Mouse (Mus musculus): ENCODE measurements around the gene Grik1. TPM values are rescaled to one million over a fixed set of nuclear protein-coding genes. Genes with fewer than 3 reads are reported as not detected.
A peak's percentile ranks its signal among the peaks of the same experiment; 100 is the strongest.

The Grik1 gene
- polyA plus RNA-seq, 1 experiment = not detected

GRCm38 (mm10) chr16:88244658-88245057, 45.4 kb downstream of the Grik1 start:
- Histone ChIP-seq H3K27ac (ENCODE audit: insufficient read depth, low read depth, low read length) (no peak overlapping the region), H3K4me1 (ENCODE audit: control insufficient read depth, insufficient read depth, low read length) (no peaks in the 10 kb centered on the region), H3K4me3 (ENCODE audit: insufficient read depth, low read length) (no peak overlapping the region)
- no peak for TF ChIP-seq CTCF (IDR thresholded peaks at IDR 0.05; ENCODE audit: low read depth, low read length)
- no peak for TF ChIP-seq POLR2A (IDR thresholded peaks at IDR 0.05; ENCODE audit: borderline replicate concordance, low read depth, low read length)

DNA sequence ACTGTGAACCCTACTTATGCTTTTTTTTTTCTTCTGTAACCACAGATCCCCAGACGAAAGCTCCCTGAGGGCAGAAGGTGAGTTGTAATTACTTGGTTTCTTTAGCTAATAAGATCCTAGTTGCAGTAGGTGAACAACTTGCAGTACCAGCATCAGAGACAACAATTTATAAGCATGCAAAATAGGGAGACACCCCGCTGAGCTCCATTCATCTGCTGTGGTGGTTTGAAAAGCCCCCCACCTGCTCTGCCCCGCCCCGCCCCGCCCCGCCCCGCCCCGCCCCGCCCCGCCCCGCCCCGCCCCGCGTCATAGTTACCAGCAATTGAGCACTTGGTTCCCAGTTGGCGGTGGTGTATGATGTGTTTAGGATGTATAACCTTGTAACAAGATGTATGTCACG, 64.4 kb downstream of the Grik1 start:
- TF ChIP-seq CTCF (IDR thresholded peaks at IDR 0.05; ENCODE audit: low read depth, low read length) (no peak), POLR2A (IDR thresholded peaks at IDR 0.05; ENCODE audit: borderline replicate concordance, low read depth, low read length) (no peak)
- Histone ChIP-seq H3K27ac (ENCODE audit: insufficient read depth, low read depth, low read length) (no peak overlapping the region), H3K4me3 (ENCODE audit: insufficient read depth, low read length) (no peak overlapping the region), H3K4me1 (ENCODE audit: control insufficient read depth, insufficient read depth, low read length) (no peaks in the 10 kb centered on the region)

DNA sequence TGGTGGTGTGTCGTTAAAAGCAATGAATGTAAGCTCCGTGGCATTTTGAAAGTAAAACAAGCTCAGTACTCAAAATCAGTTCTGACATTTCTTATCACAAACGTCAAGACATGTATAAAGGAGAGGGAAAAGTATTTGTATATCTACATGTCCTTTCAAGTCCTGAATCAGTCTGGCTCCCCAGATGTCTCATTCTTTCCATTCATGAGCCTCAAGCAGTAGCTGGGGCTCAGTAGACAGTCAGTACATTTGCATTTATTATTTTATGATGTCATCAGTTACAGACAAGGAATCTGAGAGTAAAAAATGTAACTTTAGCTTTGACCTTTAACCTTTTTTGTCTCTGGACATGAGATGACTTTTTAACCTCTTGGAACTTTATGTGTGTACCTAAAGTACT, 68.1 kb downstream of the Grik1 start:
- no peaks in the 10 kb centered on the region for H3K4me1 ChIP-seq (ENCODE audit: control insufficient read depth, insufficient read depth, low read length)
- H3K27ac ChIP-seq (ENCODE audit: insufficient read depth, low read depth, low read length) = no peak overlapping the region
- TF ChIP-seq POLR2A (IDR thresholded peaks at IDR 0.05; ENCODE audit: borderline replicate concordance, low read depth, low read length) (no peak), CTCF (IDR thresholded peaks at IDR 0.05; ENCODE audit: low read depth, low read length) (no peak)
- no peak overlapping the region for H3K4me3 ChIP-seq (ENCODE audit: insufficient read depth, low read length)

DNA sequence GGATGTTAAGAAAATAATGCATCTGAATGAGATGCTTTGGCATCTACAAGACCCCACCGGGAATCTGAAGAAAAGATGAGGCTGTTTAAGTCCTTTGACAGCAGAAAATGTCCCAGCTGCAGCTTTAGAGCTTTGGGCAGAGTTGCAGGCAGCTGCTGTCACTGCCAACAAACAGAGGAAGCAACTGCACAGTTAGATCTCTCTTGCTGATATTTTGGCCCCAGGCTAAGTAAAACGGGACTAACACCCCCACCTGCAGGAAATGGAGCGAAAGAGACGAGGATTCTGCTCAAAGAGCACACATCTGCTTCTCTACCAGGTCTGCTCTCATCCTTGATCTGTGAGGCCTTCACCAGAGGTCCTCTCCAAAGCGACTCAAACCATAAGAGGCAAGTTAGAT, 77.5 kb downstream of the Grik1 start:
- no peak for TF ChIP-seq POLR2A (IDR thresholded peaks at IDR 0.05; ENCODE audit: borderline replicate concordance, low read depth, low read length)
- TF ChIP-seq CTCF (IDR thresholded peaks at IDR 0.05; ENCODE audit: low read depth, low read length) = no peak
- no peak overlapping the region for H3K4me3 ChIP-seq (ENCODE audit: insufficient read depth, low read length)
- H3K27ac ChIP-seq (ENCODE audit: insufficient read depth, low read depth, low read length) = no peak overlapping the region
- H3K4me1 ChIP-seq (ENCODE audit: control insufficient read depth, insufficient read depth, low read length) = no peaks in the 10 kb centered on the region

GRCm38 (mm10) chr16:88211852-88212251, 78.2 kb downstream of the Grik1 start:
- H3K27ac ChIP-seq (ENCODE audit: insufficient read depth, low read depth, low read length) = no peak overlapping the region
- TF ChIP-seq POLR2A (IDR thresholded peaks at IDR 0.05; ENCODE audit: borderline replicate concordance, low read depth, low read length) (no peak), CTCF (IDR thresholded peaks at IDR 0.05; ENCODE audit: low read depth, low read length) (no peak)
- no peak overlapping the region for H3K4me3 ChIP-seq (ENCODE audit: insufficient read depth, low read length)
- no peaks in the 10 kb centered on the region for H3K4me1 ChIP-seq (ENCODE audit: control insufficient read depth, insufficient read depth, low read length)

GRCm38 (mm10) chr16:88204400-88204799, 85.7 kb downstream of the Grik1 start:
- H3K27ac ChIP-seq (ENCODE audit: insufficient read depth, low read depth, low read length) = no peak overlapping the region
- no peaks in the 10 kb centered on the region for H3K4me1 ChIP-seq (ENCODE audit: control insufficient read depth, insufficient read depth, low read length)
- no peak overlapping the region for H3K4me3 ChIP-seq (ENCODE audit: insufficient read depth, low read length)
- TF ChIP-seq POLR2A (IDR thresholded peaks at IDR 0.05; ENCODE audit: borderline replicate concordance, low read depth, low read length) (no peak), CTCF (IDR thresholded peaks at IDR 0.05; ENCODE audit: low read depth, low read length) (peak; percentile 56)

DNA sequence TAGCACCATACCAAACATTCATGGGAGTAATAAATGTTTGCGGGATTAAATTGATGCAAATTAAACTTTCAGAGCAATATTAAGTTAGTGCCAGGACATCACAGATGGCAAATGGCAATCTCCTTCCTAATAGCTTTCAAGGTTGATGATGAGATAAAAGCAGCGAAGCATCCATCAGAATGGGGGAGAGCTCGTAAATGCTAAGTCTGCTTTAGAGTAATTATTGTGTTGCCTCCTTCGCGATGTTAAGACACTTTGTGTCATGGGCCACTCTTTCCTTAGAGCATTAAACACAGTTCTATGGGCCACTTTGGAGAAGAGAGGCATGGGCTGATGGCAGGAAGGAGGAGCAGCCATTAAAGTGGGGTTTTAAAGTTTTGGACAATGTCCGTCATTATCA, 86.1 kb downstream of the Grik1 start:
- TF ChIP-seq CTCF (IDR thresholded peaks at IDR 0.05; ENCODE audit: low read depth, low read length) (no peak), POLR2A (IDR thresholded peaks at IDR 0.05; ENCODE audit: borderline replicate concordance, low read depth, low read length) (no peak)
- no peaks in the 10 kb centered on the region for H3K4me1 ChIP-seq (ENCODE audit: control insufficient read depth, insufficient read depth, low read length)
- H3K27ac ChIP-seq (ENCODE audit: insufficient read depth, low read depth, low read length) = no peak overlapping the region
- H3K4me3 ChIP-seq (ENCODE audit: insufficient read depth, low read length) = no peak overlapping the region

DNA sequence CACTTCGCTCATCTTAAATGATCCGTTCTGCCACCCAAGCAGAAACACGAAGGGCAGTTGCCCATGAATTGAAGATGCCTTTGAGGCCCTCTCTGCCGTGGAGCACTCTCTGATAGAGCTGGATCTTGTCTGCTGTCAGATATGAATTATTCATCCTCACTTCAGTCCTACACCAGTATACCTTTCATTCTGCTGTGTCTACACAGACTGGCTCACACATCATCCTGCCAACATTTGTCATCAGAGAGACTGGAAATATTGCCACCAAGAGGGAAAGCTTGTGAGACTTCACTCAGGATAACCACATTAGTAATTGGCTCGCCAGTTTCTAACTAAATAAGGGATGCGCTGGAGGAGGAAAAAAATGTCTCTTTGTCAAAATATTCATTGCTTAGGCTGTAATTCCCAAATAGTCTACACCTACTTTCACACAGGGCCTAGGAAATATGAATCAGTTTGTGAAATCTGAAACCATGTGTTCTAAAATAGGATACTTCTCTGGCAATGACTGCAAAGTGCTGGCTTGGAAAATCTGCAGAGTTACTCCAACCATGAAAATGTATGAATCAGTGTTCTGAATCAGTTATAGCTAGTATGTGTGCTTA, 102.5 kb downstream of the Grik1 start:
- TF ChIP-seq POLR2A (IDR thresholded peaks at IDR 0.05; ENCODE audit: borderline replicate concordance, low read depth, low read length) (no peak), CTCF (IDR thresholded peaks at IDR 0.05; ENCODE audit: low read depth, low read length) (no peak)
- no peak overlapping the region for H3K4me3 ChIP-seq (ENCODE audit: insufficient read depth, low read length)
- no peaks in the 10 kb centered on the region for H3K4me1 ChIP-seq (ENCODE audit: control insufficient read depth, insufficient read depth, low read length)
- H3K27ac ChIP-seq (ENCODE audit: insufficient read depth, low read depth, low read length) = no peak overlapping the region

GRCm38 (mm10) chr16:88178813-88179212, 111.3 kb downstream of the Grik1 start:
- H3K4me3 ChIP-seq (ENCODE audit: insufficient read depth, low read length) = no peak overlapping the region
- TF ChIP-seq POLR2A (IDR thresholded peaks at IDR 0.05; ENCODE audit: borderline replicate concordance, low read depth, low read length) (no peak), CTCF (IDR thresholded peaks at IDR 0.05; ENCODE audit: low read depth, low read length) (no peak)
- H3K4me1 ChIP-seq (ENCODE audit: control insufficient read depth, insufficient read depth, low read length) = no peaks in the 10 kb centered on the region
- no peak overlapping the region for H3K27ac ChIP-seq (ENCODE audit: insufficient read depth, low read depth, low read length)

GRCm38 (mm10) chr16:88177364-88177763, 112.7 kb downstream of the Grik1 start:
- TF ChIP-seq POLR2A (IDR thresholded peaks at IDR 0.05; ENCODE audit: borderline replicate concordance, low read depth, low read length) (no peak), CTCF (IDR thresholded peaks at IDR 0.05; ENCODE audit: low read depth, low read length) (no peak)
- Histone ChIP-seq H3K4me1 (ENCODE audit: control insufficient read depth, insufficient read depth, low read length) (no peaks in the 10 kb centered on the region), H3K4me3 (ENCODE audit: insufficient read depth, low read length) (no peak overlapping the region), H3K27ac (ENCODE audit: insufficient read depth, low read depth, low read length) (no peak overlapping the region)
